Mouse (Mus musculus) heart, postnatal 14 days (tissue): ENCODE measurements around the gene Lrch4. TPM values are rescaled to one million over a fixed set of nuclear protein-coding genes. Genes with fewer than 3 reads are reported as not detected.

Source experiments
- DNase-seq, 2 experiments: peaks; one replicate each; pipeline ENCODE4 v3.0.0; 2021 to 2022
- intact Hi-C: fragments of 180-260 bp; cut with DNase I; formaldehyde crosslinking; loops from one replicate; pipeline ENCODE4 v1.15.1; 2025
- long read RNA-seq, 2 experiments: library from polyadenylated mRNA; stranded (forward); transcript quantifications; one replicate each; pipeline ENCODE4 v2.0.0; 2021
- total RNA-seq, 2 experiments: library from RNA; stranded (reverse); gene quantifications; 2 replicates each; pipeline ENCODE4 v1.2.3; 2021

The Lrch4 gene
- 10 to 100 TPM; 22.6 to 23.0 TPM for total RNA-seq
- long read RNA-seq, experiment 1, transcript Lrch4-201 (18 exons, 3,078 nt) = major isoform, 32 of 46 reads
- long read RNA-seq, experiment 1, transcript Lrch4-204 (18 exons, 2,209 nt) = minor isoform, 10 of 46 reads
- long read RNA-seq, experiment 1, partial matches to known transcripts = 0 of 46 reads
- long read RNA-seq, experiment 1, other reads (novel, unspliced or antisense) = 4 of 46 reads
- long read RNA-seq, experiment 2, transcript Lrch4-201 (18 exons, 3,078 nt) = major isoform, 27 of 34 reads
- long read RNA-seq, experiment 2, partial matches to known transcripts = 1 of 34 reads
- long read RNA-seq, experiment 2, other reads (novel, unspliced or antisense) = 5 of 34 reads

GRCm38 (mm10) chr5:137628498-137629305 lies at the start of gene Lrch4, which contains the start of the genes Fbxo24 and Gm20605:
Lrch4 (plus strand) TSS chr5:137629121.
Fbxo24 (minus strand) TSS chr5:137629002.
Gm20605 (plus strand) TSS chr5:137629175.
- intact Hi-C loops = loop anchor here (2.0 kb wide), 1 partner anchor 26 kb away; no protein-coding TSS in a partner anchor
- peak; percentile 97 for DNase-seq

GRCm38 (mm10) chr5:137580246-137580645 lies 48.7 kb upstream of the Lrch4 start:
- intact Hi-C loops = no loop called here
- no peak for DNase-seq

- intact Hi-C loops = no loop called here
- no peak for DNase-seq
Measured at GRCm38 (mm10) chr5:137582702-137583101, 46.2 kb upstream of the Lrch4 start.

- peak; percentile 21 to 48 for DNase-seq
- intact Hi-C loops = no loop called here
Measured at GRCm38 (mm10) chr5:137583670-137584169, 45.2 kb upstream of the Lrch4 start.

GRCm38 (mm10) chr5:137584976-137585375 lies 43.9 kb upstream of the Lrch4 start:
- intact Hi-C loops = no loop called here
- peak; percentile 72 to 77 for DNase-seq

- intact Hi-C loops = no loop called here
- DNase-seq = no peak
Measured at GRCm38 (mm10) chr5:137590507-137590906, 38.4 kb upstream of the Lrch4 start.

- intact Hi-C loops = no loop called here
- DNase-seq = no peak
Measured at GRCm38 (mm10) chr5:137595921-137596320, 33.0 kb upstream of the Lrch4 start.

GRCm38 (mm10) chr5:137596601-137597261 lies 32.2 kb upstream of the Lrch4 start:
- no peak for DNase-seq
- intact Hi-C loops = no loop called here

GRCm38 (mm10) chr5:137597625-137598024 lies 31.3 kb upstream of the Lrch4 start:
- DNase-seq = no peak
- intact Hi-C loops = no loop called here

- intact Hi-C loops = no loop called here
- DNase-seq = no peak
Measured at GRCm38 (mm10) chr5:137598100-137598826, 30.7 kb upstream of the Lrch4 start.

- no peak for DNase-seq
- intact Hi-C loops = no loop called here
Measured at GRCm38 (mm10) chr5:137599600-137599999, 29.3 kb upstream of the Lrch4 start.

- DNase-seq = no peak
- intact Hi-C loops = loop anchor here (2.0 kb wide), 1 partner anchor 67 kb away; the partner anchor contains the start of genes Epo and Gnb2
Measured at GRCm38 (mm10) chr5:137600281-137600618, 28.7 kb upstream of the Lrch4 start.

- peak; percentile 96 to 97 for DNase-seq
- intact Hi-C loops = loop anchor here (2.0 kb wide), 1 partner anchor 68 kb away; the partner anchor contains the start of genes Epo and Gnb2
Measured at GRCm38 (mm10) chr5:137600619-137601364, 28.1 kb upstream of the Lrch4 start, which contains the start of gene Mospd3. Mospd3 (minus strand) TSS chr5:137601058.

GRCm38 (mm10) chr5:137601365-137601729 lies 27.6 kb upstream of the Lrch4 start:
- peak in 1 of 2 experiments; percentile 66 for DNase-seq

GRCm38 (mm10) chr5:137607860-137608653 lies 20.9 kb upstream of the Lrch4 start:
- DNase-seq = no peak
- intact Hi-C loops = no loop called here

More at GRCm38 (mm10) chr5:137601365-137601729, 27.6 kb upstream of the Lrch4 start:
- intact Hi-C loops = loop anchor here (2.0 kb wide), 1 partner anchor 69 kb away; the partner anchor contains the start of genes Epo and Gnb2

GRCm38 (mm10) chr5:137608654-137609190 lies 20.2 kb upstream of the Lrch4 start:
- intact Hi-C loops = no loop called here
- no peak for DNase-seq

GRCm38 (mm10) chr5:137609292-137609691 lies 19.6 kb upstream of the Lrch4 start:
- no peak for DNase-seq
- intact Hi-C loops = no loop called here

- DNase-seq = peak in 1 of 2 experiments; percentile 13
- intact Hi-C loops = no loop called here
Measured at GRCm38 (mm10) chr5:137610056-137610455, 18.9 kb upstream of the Lrch4 start.
